Mouse (Mus musculus) induced T-regulatory cell, adult 2 months (primary cell): ENCODE measurements around the gene 9230112D13Rik.

Source experiments
- DNase-seq: peaks from one replicate; pipeline ENCODE4 v3.0.0-alpha.2; 2012; ENCODE audit warnings: low read depth

The 9230112D13Rik gene

GRCm38 (mm10) chr14:34540685-34541162 lies 18.1 kb upstream of the 9230112D13Rik start:
- DNase-seq = peak; percentile 25

DNA sequence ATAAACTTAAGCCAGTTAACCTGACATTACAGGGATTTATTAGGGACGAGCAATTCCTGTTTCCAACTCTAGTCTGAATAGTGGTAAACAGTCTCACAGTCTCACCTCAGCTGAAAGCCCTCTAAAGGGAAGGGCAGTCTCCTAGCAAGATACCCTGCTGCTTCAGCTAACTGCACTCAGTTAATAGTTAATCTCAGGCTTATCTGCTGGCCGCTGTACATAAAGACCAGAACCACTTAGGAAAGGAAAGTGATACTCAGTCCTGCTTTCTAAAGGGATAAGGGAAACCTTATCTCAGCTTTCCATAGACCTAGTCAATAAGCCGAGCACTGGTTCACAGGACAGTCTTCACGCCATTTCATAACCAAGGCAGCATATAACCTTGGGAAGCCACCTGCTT lies 13.3 kb upstream of the 9230112D13Rik start:
- DNase-seq = no peak

DNA sequence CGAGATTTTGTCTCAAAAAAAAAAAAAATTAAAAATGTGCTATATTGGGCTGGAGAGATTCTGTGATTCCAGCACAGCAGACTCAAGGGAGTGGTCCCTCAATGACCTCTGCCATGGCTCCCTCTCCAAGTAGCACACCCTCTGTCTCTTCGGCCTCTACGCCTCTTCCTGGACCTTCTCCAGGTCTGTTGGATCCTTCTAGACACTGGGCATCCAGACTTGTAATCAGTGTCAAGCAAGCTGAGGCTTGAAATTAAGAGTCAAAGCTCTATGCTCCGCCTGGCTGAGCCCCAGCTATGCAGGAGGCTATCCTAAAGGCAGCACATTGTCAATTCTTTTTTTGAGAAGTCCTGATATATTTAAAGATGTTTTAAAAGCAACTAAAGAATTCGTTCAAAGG lies 10.9 kb upstream of the 9230112D13Rik start:
- no peak for DNase-seq

DNA sequence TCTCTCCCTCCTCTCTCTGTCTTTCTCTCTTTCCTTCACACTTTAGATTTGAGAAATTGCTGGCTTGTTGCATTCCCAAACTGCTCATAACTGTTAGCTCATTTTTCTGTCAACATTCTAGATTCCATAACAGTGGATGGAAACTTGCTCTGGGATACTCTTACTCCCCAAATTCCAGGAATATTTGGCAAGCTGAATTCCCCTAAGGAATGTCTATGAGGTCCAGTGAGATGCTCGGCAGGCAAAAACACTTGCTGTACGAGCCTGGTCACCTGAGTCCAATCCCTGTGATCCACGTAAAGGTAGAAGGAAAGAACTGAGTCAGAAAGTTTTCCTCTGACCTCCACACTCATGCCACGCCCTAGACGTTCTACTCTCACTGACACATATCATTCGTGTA lies 9.9 kb upstream of the 9230112D13Rik start:
- no peak for DNase-seq

DNA sequence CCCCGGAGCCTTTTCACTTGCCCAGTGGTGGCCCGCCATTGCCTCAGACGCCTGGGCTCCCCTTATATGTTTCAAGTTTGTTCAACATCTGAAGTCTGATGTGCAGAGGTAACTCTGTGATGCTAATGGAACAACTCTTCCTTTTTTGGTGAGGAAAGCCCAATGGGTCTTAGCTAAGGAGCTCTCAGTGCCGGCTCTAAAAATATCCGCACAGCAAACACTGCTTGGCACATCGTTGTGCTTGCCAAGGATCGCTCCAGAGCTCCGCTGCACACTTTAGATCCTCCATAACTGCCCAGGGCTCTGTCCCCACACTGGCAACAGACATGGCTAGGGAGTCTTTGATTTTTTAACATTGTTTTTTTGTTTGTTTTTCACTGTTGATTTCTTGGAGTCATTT lies 6.2 kb upstream of the 9230112D13Rik start:
- no peak for DNase-seq

- DNase-seq = no peak
These were observed 4.5 kb downstream of the 9230112D13Rik start for GRCm38 (mm10) chr14:34517959-34518544.

GRCm38 (mm10) chr14:34516960-34517577 lies 5.5 kb downstream of the 9230112D13Rik start:
- no peak for DNase-seq

DNA sequence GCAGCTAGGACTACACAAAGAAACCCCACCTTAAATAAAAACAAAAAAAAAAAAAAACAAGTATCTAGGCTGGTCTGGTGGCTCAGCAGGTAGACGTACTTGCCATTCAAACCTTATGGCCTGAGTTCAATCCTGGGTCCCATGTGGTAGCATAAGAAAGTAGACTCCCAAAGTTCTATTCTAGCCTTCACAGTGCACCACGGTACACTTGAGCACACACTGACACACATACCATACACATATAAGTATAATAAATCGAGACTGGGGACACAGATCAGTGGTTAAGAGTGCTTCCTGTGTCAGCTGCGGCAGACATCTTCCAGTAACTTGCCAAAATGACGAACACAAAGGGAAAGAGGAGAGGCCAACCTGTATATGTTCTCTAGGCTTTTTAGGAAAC lies 6.7 kb downstream of the 9230112D13Rik start:
- no peak for DNase-seq

DNA sequence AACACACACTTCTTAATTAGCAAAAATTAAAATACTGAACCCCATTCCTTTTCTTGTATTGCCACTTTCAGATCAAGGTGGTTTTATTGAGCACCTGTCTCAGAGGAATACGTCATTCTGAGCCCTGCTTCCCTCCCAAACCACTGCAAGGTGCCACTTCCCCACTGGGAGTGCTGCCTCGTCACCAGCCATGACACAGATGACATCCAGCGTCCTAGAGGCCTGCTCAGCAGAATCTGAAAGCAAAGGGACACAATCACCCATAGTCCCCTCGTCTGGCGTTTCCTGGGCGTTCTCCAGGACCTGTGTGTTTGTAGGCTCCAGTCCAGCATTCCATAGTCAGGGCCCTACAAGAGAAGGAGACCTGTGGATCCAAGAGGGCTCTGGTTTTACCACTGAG lies 8.5 kb downstream of the 9230112D13Rik start:
- no peak for DNase-seq

DNA sequence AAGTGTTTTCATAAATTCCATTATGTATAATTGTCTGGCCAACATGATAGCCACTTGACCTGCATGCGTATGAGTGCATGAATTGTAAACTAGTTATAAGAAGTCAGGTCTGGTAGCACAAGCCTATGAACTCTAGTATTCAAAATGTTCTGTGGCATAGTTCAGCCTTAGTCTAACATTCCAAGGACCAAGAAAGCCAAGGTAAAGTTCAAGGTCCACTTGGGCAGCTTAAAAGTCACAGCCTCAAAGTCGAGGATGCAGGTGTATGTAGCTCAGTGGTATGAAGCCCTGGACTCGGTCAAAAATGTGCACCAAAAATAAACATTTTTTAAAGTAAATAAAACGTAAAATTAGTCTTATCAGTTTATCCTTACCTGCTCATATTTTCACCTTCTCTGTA lies 10.0 kb downstream of the 9230112D13Rik start:
- no peak for DNase-seq

GRCm38 (mm10) chr14:34511901-34512300 lies 10.7 kb downstream of the 9230112D13Rik start:
- no peak for DNase-seq

DNA sequence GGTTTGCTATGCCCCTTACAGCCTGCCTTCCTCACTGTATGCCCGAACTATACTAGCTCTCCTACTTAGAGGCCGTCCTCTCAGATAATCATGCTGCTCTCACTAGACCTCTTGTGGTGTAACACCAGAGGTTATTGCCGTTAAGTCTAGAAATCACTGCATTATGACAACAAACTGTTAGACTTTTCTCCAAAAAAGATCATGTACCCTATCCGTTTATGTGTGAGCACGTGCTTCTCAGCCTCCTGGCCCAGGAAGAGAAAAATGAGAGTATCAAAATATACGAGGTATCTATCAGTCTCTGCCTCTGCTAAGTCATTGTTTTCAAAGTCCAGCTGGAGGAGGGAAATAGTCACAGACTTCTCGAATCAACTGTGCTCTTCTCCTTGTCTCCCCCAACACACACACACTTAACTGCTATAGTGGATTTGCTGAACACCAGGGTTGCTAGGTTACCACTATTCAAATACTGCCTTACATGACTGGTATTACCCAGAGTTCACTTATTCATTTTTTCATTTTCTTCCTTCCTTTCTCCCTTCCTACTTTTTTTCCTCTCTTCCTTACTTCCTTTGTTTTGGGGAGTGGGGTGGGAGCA lies 13.7 kb downstream of the 9230112D13Rik start:
- DNase-seq = no peak

GRCm38 (mm10) chr14:34508187-34508840 lies 14.3 kb downstream of the 9230112D13Rik start:
- no peak for DNase-seq

- no peak for DNase-seq
These were observed 17.3 kb downstream of the 9230112D13Rik start for GRCm38 (mm10) chr14:34505309-34505708.

DNA sequence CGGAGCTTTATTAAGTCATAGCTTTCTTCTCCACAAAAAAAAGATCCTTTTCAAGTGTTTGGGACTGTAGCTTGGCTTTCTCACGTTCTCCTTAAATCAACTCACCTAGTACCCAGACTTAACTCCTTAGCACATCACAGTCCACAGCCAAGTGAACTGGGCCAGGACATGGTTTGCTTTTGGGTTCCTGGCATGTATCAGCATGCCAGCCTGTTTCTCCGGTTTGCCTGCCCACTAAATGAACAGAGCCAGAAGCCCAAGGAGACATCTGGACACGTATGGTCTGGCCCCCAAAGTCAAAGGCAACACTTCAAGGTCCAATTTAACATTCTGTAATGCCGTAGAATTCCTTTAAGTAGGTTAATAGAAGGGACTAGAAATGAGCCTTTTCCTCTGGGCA lies 18.2 kb downstream of the 9230112D13Rik start:
- DNase-seq = no peak

DNA sequence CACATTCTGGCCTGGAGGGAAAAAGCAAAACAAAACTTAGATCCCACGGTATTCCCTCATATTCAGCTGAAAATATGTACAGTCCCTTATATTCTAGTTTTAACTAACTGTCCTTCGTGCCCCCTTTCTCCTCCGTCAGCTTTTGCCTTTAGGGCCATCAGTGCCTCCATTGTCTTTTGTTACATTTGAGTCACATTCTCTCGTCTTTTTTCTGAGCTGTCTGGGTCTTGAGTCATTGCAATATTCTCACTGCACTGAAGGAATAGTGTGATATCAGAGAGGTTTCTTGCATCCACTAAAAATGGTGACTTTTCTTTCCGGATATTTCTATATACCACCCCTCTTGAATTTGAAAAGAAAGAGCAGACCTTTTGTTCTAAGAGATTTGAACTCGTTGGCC lies 18.8 kb downstream of the 9230112D13Rik start:
- peak; percentile 22 for DNase-seq

DNA sequence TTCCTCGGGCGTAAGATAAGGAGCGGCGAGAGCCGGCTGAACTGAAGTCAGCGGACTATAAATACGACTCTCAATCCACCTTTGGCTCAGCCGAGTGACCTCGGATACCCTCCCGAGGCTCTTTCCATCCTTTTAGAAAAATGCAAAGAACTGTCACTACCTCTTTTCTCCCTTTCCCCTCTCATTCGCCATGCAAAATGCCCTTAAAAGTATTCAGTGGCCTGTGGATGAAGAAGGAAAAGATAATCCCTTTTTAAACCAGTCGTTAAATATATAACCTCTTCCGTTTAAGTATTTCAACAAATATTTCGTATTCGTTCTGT lies 19.3 kb downstream of the 9230112D13Rik start, which contains the start of gene Bmpr1a:
TSS of gene Bmpr1a (minus strand) at position 17 of the 323 bp plus-strand sequence.
- DNase-seq = no peak

GRCm38 (mm10) chr14:34502475-34503324 lies 19.9 kb downstream of the 9230112D13Rik start:
- peak; percentile 85 for DNase-seq

GRCm38 (mm10) chr14:34501804-34502474 lies 20.7 kb downstream of the 9230112D13Rik start:
- peak; percentile 61 for DNase-seq

DNA sequence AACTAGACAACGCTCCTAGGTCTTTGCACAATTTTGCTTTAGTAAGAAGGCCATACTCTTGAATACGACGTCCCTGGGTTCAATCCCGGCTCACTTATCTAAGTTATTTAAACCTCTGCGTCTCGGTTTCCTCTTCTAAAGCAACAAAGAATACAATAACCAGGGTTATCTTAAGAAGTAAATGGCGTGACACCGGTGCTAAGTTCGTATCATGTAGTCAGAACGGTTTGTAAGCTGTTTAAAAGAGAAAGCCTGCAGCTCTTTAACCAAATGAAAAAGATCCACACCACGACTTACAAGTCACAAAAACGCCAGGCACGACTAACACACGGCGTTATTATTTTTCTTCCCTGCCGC lies 21.2 kb downstream of the 9230112D13Rik start:
- DNase-seq = peak; percentile 60

DNA sequence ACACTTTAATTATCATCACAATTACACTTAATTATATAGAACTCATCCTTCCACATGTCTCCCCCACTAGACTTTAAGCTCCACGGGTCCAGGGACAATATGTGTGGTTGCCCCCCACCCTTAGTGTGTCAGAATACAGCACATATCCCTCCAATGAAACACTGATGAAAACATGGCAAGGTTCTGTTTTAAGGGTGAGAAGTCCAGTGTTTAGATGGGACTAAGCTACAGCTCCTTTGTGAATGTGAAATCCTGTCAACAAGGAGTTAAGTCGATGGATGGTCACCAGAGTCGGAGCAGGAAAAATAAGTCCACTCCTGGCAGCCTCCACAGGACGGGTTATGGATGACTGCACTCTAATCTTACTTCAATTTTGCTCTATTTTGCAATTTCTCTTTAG lies 22.3 kb downstream of the 9230112D13Rik start:
- DNase-seq = peak; percentile 13

DNA sequence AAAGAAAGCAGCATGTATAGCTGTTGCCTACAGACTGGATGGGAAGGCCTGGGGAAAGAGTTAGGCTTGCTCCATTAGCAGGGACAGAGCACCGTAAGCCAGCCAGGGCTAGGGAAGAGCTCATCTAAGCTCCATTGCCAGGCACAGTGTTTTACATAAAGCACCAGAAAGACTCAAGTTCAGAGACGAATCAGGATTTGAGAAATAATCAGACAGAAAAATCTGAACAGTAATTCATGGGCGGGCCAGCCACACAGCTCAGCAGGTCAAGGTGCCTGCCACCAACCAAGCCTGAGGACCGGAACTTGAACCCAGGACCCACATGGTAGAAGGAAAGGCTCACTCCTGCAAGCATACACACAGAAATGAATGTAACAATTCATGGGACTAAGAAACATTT lies 22.9 kb downstream of the 9230112D13Rik start:
- no peak for DNase-seq
